Mouse (Mus musculus): ENCODE data around the gene Ankdd1b.

Gene Ankdd1b

DNA sequence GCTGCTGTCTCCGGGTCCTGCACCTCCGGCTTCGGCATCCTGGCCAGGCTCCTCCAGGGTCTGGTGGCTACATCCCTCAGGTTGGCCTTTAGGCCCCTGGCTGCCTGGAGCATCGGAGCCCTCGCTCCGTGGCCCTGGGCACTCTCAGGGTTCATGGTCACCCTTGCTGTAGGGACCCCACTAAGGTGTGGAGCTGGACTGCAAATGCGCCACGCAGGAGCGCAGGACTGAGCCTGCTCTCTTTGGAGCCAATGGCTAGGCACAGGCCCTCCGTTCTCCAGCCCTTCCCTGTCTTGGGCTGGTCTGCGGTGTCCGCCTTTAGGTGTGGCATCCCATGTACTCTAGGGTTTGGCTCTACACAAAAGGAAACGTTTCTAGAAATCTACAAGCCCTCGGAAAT lies at the start of gene Ankdd1b:
TSS of gene Ankdd1b (minus strand) at position 242 of the 400 bp plus-strand sequence.
- no peak for DNase-seq (ENCODE audit: low read depth in 2 of 2, low spot score in 2 of 2)

DNA sequence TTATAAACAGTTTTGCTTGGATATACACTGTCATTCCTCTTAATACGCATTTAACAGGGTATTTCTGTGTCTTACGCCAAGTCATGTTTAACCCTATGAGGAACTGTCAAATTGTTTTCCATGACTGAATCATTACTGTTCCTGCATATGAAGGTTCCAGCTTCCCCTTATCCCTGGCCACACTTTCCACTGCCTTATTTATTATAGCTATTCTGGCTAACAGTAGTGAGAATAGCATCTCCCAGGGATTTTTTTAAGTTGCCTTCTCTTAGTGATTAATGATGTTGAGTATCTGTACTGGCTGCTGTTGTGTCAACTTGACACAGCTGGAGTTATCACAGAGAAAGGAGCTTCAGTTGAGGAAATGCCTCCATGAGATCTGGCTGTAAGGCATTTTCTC lies 46.3 kb upstream of the Ankdd1b start:
- DNase-seq (ENCODE audit: low read depth in 2 of 2, low spot score in 2 of 2): no peak

DNA sequence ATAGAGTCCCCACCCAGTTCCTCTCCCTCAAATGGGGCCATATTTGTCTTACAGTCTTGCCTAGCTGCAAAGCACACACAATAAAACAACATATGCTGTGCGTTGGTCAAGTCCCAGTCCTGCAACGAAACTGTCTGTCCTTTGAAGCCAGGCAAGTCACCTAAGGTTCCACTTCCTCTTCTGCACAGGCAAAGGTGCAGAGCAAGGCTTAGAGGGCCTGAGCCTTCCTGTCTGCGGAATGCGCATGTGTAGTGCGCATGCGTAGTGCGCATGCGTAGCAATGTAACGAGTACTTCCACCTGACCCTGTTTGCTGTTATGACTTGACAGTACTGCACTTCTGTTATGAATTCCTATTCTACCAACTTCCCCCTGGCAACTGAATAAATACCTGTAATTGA lies 45.3 kb upstream of the Ankdd1b start:
- DNase-seq (ENCODE audit: low read depth in 2 of 2, low spot score in 2 of 2): no peak

DNA sequence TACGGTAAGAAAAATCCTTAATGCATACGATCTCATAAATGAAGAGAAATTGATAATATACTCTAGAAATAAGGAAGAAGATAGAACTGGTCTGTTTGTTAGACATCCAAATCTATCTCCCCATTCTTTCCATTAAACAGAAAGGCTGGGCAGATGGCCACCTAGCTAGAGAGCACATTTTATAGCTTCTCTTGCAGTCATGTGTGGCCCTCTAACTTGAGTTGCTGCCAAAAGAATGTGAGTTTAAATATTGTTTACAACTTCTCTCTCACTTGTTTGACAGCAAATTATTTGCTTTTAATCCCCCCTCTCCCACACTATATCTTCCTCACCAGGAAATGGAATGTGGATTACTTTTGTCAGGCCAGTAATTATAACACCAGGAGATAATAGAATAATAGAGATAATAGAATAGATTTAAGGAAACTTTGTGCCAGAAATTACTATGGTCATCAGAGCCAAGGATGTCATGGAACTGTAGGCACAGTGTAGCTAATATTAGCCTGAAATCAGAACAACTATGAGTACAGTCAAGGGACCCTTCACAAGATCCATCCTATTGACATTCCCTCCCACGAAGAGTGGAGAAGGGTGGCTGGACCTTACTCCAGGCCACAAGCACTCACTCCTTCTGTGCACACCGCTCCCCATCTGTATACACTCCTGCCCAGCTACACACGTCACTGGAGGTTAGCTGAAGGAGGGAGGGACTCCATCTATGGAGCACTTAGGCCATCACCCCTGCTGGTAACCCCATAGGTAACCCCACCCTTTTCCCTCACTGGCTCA lies 43.4 kb upstream of the Ankdd1b start:
- no peak for DNase-seq (ENCODE audit: low read depth in 2 of 2, low spot score in 2 of 2)

DNA sequence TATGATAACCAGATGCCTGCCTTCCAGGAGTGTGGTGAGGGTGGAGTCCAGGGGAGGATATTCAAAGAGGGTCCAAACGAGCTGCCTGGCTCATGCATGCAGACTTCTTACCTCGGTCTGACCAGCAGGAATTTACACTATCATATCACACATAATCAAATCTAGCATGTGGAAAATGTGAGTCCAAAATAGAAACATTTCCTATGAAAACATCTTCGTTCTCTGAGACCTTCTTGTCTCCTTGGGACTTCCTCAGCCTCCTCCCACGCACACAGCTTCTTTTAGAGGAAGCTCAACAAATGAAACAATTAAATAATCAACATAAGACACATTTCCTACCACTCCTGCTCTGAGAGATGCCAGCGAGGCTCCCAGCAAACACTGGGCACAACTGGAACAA lies 40.9 kb upstream of the Ankdd1b start:
- DNase-seq (ENCODE audit: low read depth in 2 of 2, low spot score in 2 of 2): no peak

DNA sequence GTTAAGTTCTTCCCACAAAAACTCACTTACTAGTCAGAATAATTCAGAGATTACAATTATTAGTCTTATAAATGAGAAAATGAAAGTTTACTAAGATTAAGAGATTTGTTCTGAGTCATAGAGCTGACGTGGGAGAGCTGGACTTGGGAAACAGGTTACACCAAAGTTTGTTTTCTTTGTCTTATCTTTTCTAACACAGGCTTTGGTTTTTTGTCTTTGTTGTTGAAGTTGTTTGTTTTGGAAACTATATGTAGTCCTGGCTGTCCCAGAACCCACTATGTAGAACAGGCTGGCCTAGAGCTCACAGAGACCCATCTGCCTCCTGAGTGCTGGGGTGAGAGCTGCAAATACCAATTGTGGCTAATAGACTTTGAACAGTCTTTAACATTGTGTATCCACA lies 40.3 kb upstream of the Ankdd1b start:
- DNase-seq (ENCODE audit: low read depth in 2 of 2, low spot score in 2 of 2): no peak

DNA sequence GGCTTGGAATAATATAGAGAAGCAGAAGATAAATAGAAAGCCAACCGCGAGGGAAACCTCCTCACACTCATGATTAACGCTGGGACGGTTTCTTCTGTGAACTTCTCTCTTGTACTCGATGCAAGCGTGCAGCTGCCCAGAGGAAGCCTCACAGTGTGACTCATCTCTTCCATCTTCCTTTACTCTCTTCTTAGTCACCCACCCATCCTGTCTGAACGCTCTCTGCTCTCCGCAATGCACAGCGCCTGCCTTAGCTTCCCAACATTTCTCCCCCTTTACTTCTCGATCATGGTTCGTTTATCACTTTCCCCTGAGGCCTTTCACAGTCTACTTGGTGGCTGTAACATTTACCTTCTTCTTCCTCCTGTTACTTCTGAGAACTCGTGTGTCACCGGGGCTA lies 39.6 kb upstream of the Ankdd1b start:
- no peak for DNase-seq (ENCODE audit: low read depth in 2 of 2, low spot score in 2 of 2)

DNA sequence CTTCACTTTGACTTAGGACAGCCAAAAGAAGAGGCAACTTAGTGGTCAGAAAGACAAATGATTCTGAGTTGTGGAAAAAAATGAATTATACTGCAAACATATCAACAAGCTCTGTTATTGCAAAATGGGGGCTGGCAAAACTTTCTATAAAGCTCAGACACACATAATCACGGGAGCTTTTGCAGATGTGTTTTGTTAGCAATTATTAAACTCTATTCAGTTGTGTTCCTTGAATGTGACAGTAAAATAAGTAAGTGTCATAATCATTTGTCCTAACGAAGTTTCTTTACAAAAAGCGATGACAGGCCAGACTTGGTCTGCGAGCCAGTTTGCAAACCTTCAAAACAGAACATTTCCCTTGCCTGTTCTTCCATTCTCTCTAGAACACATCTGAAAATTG lies 36.5 kb upstream of the Ankdd1b start:
- DNase-seq (ENCODE audit: low read depth in 2 of 2, low spot score in 2 of 2): no peak

DNA sequence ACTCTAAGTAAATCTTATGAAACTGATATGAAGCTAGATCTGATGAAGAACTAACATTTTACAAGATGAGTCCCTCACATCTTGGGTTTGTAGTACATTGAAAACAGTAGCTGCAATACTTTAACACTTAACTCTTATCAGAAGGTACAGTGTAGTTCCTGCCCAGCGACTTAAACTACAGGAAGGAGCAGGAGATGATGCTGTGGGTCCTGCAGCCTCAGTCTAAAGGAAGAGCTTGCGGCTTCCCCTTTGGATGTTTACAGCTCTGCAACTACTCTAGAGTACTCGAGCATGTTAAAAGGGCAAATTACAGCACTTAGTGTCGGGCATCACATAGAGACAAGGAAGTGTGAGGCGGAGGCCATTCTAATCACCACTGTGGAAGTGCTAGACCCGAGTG lies 35.3 kb upstream of the Ankdd1b start:
- no peak for DNase-seq (ENCODE audit: low read depth in 2 of 2, low spot score in 2 of 2)

DNA sequence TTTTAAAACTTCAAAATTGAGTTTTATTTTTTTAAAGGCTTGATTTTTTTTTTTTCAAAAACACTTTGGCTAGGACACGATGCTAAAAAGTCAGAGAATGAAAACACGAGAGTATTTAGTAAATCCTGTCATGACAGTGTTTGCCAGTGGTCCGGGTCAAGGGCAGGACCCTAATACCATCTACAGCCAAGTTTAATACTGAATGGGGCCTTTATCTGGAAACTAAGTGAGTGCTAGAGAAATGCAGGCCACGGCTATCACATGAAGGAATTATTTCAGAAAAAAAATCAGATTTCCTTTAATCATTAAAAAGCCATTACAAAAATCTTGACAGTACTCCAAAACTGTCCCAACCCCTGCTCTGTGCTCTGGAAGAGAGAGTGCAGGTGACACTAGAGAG lies 34.7 kb upstream of the Ankdd1b start:
- no peak for DNase-seq (ENCODE audit: low read depth in 2 of 2, low spot score in 2 of 2)

DNA sequence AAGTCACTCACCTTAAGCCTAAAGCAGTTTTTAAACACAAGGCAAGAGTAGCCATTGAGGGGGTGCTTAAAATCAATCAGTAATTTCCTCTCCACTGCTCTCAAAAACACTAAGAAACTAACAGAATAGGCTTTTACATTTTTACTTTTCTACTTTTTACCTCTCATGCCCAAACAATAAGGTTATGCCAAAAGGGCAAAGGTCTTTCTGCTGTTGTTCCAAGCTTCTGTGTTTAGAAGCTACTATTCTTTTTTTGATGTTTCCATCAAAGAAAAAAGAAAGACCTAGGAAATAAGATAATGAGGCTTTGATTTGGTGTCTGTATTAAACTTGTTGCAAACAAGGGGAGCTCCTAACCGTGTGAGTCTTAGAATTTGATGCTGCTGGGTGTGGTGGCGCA lies 28.9 kb upstream of the Ankdd1b start:
- no peak for DNase-seq (ENCODE audit: low read depth in 2 of 2, low spot score in 2 of 2)

DNA sequence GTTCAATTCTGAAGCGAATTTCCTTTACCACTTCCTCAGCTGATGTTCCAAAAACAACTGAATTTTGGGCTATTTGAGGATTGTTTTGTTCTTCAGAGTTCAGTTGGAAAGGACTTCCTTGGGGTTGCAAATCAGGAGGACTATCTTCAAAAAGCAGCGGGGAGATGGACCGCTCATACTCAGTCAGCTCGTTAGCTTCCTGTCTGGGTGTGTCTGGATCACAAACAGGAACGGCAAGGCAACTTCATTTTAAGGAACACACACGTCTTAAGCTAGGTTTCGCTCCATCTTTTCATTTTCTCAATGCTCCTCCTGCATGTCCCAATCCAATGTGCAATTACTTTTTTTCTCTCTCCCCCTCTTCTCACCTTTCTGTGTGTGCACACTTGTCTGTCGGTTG lies 25.6 kb upstream of the Ankdd1b start:
- no peak for DNase-seq (ENCODE audit: low read depth in 2 of 2, low spot score in 2 of 2)

DNA sequence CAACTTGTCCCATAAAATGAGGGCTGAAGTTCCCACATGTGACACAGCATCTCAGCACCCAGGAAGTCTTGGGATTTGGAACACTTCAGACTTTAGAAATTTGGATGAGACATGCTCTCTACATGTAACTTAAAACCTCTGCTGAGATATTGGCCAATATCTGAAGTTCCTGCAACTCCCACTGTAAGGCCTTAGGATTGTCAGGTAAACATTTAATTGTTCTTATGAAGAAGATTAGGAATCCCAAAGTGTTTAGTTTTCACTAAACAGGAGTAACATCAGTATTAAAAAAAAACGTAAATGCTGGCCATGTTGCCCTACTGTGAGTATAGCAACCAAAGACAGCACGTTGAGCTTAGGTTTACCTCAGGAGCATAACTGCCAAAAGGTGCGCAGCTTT lies 19.4 kb upstream of the Ankdd1b start, which contains the start of gene Gm17622:
TSS of gene Gm17622 (plus strand) at position 301 of the 400 bp plus-strand sequence.
- no peak for DNase-seq (ENCODE audit: low read depth in 2 of 2, low spot score in 2 of 2)

DNA sequence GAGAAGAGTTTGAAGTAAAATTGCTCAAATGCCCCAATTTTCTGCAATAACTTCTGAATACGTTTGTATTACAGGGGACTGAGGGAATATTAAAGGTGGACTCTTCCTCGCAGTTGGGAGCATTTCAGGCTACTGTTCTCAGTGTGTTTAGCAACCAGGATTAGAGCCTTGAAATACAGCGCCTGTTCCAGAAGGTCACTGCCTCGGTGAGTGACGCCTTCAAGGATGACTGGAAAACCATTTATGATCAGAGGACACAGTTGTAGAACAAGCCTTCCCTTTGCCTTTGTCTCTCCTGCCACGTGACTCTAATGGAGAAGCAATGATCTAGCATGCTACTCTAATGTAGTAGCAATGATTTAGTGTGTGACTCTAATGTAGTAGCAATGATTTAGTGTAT lies 17.0 kb upstream of the Ankdd1b start:
- no peak for DNase-seq (ENCODE audit: low read depth in 2 of 2, low spot score in 2 of 2)

DNA sequence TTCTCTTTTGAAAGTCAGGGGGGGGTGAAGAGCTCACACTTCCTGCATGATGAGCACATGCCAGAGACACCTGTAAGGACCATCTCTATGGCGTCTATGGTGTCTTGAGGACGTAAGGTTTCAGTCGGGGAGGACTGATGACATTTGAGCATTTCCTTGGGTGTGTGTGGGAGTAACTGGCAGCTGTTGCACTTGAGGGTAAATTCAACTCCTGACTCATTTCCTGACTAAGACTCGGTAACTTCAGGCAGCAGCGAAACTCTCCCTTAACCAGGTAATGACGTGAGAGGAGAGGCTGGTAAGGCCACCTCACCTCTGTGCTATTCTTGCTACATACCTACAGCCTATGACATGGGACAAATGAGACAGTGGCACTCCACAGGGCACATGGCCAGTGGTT lies 16.2 kb upstream of the Ankdd1b start:
- no peak for DNase-seq (ENCODE audit: low read depth in 2 of 2, low spot score in 2 of 2)

DNA sequence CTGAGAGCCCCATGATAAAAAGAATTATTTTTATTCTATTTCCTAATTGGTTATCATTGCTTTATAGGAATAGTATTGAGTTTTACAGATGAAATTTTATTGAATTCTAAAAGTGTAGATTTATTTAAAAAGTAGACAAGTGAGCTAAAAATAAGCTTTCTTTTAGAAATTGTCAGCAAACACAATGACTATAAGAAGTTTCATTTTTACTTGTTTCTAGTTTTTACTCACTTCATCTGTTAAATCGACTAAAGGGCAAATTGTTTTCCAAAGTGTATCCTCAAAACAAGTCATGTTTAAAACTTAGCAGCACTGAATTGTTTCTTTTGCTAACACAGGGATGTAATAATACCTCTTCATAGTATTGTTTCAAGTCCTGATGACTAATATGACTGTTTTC lies 8.0 kb upstream of the Ankdd1b start:
- no peak for DNase-seq (ENCODE audit: low read depth in 2 of 2, low spot score in 2 of 2)

DNA sequence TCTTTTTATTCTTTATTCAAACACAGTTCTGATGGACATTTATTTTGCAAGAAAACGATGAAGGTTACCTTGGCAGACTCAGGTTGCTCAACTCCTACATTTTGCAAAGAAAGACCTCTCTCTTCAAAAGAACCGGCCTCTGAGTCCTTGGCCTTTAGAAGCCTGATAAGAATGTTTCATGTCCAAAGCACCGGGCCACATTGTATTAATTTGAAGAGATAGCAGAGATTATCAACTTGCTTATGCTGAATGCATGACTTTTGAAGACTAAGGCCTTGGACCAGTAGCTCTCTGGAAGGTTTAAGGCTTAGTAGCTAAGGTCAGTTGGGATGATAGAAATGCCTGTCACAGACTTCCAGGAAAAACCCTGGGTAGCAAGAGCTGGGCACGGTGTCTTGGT lies 6.2 kb upstream of the Ankdd1b start:
- no peak for DNase-seq (ENCODE audit: low read depth in 2 of 2, low spot score in 2 of 2)

DNA sequence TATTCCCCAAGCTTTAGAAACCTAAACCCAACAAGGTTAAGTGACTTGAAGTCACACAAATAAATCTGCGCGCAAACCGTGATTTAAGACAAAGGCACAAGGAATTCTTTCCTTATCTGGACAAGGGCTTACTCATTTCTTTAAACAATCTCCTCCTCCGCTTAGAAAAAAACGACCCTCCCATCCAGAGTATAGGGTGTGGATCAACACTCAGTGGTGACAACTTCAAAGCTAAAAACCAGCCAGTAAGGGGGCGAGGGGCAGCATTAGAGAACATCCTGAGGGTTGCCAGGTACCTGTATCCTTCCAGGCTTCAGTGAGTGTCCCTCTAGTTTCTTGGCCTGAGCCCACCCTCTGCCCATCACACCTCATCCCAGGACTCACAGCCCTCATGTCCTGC lies 442 bp downstream of the Ankdd1b start:
- no peak for DNase-seq (ENCODE audit: low read depth in 2 of 2, low spot score in 2 of 2)

DNA sequence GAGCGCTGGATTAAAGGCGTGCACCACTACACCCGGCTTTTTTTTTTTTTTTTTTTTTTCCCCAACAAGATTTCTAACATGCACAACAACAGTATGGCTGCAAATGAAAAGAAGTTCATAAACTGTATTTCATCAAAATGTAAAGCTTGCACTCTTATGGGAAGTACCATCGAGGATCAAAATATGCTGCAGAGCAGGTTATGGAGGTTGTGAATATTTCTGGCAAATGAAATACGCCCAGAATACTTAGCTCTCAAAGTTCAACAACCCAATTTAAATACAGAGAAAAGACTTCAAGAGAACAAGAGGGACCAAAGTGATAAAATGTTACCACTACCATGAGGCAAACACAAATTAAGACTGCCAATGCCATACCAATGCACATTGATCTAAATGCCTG lies 2.3 kb downstream of the Ankdd1b start:
- DNase-seq (ENCODE audit: low read depth in 2 of 2, low spot score in 2 of 2): no peak

DNA sequence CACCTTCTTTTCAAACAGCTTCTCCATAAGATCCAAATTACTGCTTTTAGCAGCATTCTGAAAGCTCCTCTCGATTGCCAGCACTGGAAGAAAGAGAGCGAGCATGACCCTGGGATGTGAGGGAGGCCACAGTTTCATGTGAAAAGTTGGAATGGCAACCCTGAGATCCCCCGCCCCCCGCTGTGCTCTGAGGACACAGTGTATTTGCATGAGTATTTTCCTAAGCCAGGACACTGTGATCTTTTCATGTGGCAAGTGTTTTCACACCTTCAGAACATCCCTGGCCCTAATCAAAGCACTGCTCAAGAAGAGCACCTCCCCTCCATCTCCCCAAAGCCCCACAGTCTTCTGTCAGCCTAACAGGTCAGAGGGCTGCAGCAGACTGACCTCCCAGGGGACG lies 5.7 kb downstream of the Ankdd1b start:
- no peak for DNase-seq (ENCODE audit: low read depth in 2 of 2, low spot score in 2 of 2)

DNA sequence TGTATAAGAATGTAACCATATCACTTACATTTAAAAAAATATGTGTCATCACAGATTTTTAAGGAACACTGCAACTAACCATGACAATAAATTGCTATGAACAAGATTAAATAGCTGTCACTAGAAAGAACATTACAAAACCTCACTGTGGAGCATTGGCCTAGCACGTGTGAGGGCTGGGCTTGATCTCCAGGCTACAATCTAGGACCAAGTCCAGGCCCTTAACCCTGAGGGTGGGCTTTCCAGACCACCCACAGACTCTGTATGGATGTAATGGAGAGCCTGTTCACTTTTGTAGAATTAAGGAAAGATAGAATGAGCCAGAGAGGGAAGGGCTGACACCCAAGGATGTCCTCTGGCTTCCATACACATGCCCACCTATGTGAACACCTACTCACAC lies 8.4 kb downstream of the Ankdd1b start:
- no peak for DNase-seq (ENCODE audit: low read depth in 2 of 2, low spot score in 2 of 2)

DNA sequence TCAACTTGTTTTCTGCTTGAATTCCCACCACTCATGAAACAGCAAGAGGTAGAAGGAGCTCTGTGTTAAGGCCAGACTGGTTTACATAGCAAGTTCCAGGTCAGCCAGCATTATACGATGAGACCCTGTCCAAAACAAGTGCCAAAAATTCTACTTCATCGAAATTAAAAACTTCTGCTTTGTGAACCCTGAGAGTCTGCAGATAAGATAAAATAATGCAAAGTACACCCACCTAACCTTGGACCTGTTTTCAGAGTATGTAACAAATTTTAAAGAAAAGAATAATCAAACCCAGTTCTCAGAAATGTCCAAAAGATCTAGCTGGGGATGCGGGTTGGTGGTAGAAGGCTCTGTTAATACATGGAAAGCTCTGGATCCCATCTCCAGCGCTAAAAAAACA lies 12.4 kb downstream of the Ankdd1b start:
- DNase-seq (ENCODE audit: low read depth in 2 of 2, low spot score in 2 of 2): no peak

DNA sequence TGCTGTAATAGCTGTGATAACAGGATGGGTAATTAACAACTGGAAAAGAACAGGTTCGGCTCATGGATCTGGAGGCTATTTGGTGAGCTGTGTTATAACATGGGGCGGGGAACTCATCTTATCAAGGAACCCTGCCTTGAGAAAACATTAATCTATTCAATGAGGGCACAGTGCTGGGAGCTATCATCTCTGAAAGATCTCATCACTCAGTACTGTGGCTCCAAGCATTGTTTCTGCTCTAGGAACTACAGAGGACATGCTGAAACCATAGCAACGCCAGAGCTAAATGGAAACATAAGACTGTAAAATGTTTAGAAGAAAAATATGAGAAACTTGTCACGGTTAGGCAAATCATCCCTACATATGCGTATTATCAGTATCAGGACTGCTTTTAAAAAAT lies 13.0 kb downstream of the Ankdd1b start:
- DNase-seq (ENCODE audit: low read depth in 2 of 2, low spot score in 2 of 2): no peak

Data from CD8-positive naive resting alpha-beta T cell, adult 2 months (primary cell).